Mouse (Mus musculus): ENCODE results near the gene Slc22a12.

DNA sequence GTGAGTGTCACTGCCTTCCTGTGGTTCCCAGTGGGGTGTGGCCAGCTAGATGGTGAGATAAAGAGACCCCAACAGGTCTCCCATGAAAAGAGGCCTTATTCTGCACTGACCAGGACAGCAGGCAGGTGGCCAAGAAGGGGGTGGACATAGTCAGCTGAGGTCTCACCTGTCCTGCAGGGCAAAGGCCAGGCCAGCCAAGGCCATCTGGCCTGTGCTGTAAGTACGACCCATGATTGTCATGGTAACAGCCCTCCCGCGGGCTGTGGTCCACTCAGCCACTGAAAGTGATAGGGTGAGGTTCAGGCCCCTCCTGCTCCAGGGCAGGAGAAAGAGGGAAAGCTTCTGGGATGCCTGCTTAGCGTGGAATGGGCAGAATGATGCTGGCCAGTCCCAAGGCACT lies 29.2 kb upstream of the Slc22a12 start:
- TF ChIP-seq ZKSCAN1 (IDR thresholded peaks at IDR 0.05; ENCODE audit: low read depth, low read length) (no peak), USF1 (IDR thresholded peaks at IDR 0.05; ENCODE audit: low read depth, low read length) (no peak), POLR2A (IDR thresholded peaks at IDR 0.05; ENCODE audit: control insufficient read depth in 1 of 2, insufficient read depth in 1 of 2, low read depth in 1 of 2, low read length in 2 of 2, poor library complexity in 1 of 2) (no peak), CTCF (IDR thresholded peaks at IDR 0.05 in 2 of 3, conservative IDR thresholded peaks at IDR 0.05 in 1 of 3; ENCODE audit: control insufficient read depth in 1 of 3, insufficient read depth in 1 of 3, low read depth in 2 of 3, low read length in 3 of 3, poor library complexity in 1 of 3, severe bottlenecking in 1 of 3) (no peak), CHD1 (IDR thresholded peaks at IDR 0.05; ENCODE audit: low read depth, low read length) (no peak)
